Mouse (Mus musculus) retina, postnatal 7 days (tissue): ENCODE data around the gene Adamts3.

Experiments
- DNase-seq: peaks from one replicate; pipeline ENCODE4 v3.0.0-alpha.2; 2012; ENCODE audit warnings: low read depth, low spot score

Gene Adamts3

DNA sequence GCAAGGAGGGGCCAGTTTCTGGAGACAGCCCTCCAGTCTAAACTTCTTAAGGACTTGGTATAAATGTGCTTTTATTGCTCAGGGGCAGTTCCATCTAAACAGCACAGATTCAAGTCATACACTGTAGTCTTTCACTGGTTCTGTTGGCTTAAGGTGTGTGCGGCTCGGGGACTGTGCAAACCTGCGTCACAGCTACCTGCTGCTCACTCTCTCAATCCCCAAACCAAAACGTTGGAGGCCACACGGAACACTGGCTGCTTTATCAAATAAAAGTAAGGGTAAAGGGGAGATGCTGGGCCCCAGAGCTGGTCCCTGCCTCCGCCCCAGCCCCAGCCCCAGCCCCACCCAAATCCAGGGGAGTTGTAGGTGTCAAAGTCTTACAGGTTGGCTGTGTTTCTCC is 66.5 kb downstream of the Adamts3 start:
- DNase-seq, result no peak

DNA sequence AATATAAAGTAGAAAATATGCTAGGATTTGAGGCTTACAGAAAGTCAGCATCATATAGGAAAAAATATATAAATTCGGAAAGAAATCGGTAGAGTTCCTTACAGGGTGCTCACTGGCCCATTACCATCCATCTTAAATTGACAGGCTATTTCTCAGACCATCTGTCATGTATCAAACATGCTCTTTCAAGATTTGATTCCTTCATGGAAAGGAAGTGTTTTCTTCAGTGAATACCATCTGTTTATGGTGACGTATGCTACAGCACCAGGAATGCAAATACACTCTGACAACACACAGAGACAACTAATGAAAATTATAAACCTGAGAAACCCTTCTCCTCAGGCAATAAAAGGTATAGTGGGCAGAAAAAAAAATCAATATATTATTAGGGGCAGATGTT is 68.6 kb downstream of the Adamts3 start:
- DNase-seq, result no peak

DNA sequence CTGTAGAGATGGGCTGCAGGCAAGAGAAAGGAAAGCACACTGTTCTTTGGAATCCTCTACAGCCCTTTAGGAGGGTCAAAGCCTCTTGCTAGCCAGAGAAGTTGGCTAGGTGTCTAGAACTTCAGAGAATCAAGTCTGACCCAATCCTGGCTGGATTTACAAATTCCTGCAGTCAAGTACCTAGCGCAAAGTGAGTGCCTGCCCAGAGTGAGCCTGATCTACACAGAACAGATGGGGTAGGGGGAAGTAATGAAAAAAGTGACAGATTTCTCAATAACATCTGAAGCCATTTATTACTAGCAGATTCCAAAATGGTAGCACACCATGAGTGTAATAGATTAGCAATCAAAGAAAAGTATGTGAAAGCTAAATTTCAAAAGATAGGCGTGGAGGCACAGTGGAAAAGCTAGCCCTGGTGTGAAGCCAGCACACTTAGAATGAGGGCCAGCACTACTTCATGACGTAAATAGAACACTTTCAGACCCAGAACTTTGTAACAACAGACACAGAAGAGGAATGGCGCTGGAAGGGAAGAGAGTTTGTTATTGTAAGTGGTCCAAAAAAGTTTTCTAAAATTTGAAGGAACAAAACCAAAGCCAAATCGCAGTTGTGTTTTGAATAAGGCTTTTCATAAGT is 82.8 kb downstream of the Adamts3 start:
- no peak for DNase-seq

DNA sequence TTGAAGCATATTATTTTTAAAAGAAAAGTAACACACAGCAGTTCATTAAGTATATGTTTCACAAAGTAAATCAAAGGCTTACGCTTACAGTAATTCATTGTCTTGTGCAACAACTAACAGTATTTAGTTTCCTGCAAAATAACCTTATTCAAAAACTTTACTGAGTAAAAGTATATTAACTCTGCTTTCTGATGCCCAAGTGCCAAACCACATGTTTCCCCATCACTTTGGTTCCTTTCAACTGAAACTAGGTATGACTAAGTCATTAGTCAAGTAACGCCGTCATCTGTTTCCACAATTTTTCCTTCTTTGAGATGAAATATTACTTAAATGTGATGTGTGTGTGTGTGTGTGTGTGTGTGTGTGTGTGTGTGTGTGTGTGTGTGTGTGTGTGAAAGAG is 89.4 kb downstream of the Adamts3 start:
- no peak for DNase-seq

DNA sequence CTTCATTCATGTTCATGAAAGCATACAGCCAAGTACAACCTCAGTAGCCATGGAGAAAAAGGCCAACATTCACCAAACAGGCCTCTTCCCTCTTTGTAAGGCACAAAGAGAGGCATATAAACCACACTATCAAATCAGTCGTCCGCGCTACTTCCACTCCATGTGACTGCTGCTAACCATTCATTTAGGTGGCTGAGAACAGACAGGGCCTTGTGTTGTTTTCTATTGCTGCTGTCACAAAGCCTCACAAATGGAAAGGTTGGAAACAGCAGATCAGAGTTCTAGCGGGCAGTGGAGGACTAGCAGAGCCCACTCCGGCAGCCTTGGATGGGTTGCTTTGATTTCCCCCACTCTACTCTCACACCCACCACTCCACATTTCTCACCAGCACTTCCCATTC is 98.5 kb downstream of the Adamts3 start:
- DNase-seq, result no peak

DNA sequence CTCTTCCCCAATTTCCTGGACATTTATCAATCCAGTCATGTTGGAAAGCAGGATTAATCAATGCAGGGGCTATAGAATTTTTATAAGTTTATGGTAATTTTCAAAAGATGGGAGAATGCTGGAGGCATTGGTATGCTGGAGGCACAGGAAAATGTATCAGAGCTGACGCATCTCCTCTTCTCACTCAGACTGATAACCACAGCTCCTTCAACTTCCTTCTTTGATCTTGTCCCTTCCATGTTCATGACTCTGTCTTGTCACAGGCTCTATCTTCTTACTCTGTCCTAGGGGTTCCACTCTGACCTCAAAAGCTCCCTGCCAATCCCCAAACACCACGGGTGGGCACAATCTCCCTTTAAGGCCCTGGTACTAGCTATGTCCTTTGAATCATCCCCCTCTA is 103.3 kb downstream of the Adamts3 start:
- DNase-seq, result no peak

DNA sequence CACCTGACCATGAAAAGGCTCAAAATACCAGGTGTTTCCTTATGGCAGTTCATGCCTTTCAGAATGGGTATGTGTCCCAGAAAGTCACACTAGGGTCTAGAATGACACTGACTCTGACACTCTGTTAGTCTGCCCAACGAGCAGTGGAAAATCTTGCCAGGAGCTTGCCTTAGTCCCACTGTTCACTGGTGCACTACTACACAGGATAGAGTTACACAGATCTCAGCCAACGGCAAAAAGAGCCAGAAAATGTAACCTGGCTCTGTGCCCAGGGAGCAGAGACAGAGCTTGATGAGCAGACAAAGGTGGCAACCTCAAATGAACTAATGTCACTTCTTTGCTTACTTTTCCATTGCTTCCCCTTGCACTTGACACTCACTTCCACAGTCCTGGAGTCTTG is 104.5 kb downstream of the Adamts3 start:
- DNase-seq, result no peak

DNA sequence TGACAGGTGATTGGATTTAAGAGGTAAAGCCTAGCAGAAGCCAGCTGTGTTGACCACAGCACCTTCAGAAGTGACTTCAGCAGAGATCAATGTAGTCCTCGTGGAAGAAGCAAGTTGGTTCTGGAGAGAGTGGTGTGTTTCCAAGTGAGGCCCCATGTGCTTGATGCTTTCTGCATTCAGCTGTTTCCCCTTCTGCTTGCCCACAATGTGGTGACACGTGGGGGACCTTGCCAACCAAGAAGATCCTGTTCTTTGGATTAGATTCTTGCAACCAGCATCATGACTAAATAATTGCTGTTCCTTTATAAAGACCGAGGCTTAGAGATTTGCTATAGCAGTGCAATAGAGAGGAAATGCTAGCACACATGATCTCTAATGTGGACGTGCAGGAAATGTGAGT is 105.7 kb downstream of the Adamts3 start:
- no peak for DNase-seq

DNA sequence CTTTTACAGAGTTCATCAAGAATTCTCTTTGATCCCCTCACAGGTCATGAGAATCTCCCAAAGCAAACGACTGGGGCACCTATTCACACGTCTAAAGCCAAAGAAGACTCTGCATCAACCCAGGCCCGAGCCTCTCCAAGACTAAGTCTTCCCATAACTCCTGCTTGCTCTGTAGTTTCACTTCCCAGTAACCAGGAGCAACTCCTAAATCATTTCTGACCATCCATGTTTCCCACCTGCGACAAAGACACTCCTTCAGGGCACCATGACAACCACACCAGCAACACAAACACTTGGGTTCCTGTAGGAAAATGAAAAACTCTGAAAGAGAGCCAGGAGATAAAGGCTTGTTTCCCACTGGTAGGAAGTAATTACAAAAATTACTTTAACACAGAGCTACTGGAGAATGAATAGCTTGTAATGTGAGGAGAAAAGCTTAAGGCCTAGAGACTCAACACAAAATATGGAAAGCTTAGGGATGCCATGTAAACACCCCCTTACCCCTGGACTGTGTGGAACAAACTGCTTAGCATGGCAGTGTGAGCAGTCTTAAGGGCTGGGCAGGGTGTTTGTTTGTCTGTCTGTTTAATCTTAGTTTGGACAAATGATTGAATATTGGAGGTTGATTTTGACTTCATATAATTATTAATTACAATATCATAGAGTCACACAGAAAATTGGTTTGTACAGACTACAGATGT is 112.3 kb downstream of the Adamts3 start:
- no peak for DNase-seq

DNA sequence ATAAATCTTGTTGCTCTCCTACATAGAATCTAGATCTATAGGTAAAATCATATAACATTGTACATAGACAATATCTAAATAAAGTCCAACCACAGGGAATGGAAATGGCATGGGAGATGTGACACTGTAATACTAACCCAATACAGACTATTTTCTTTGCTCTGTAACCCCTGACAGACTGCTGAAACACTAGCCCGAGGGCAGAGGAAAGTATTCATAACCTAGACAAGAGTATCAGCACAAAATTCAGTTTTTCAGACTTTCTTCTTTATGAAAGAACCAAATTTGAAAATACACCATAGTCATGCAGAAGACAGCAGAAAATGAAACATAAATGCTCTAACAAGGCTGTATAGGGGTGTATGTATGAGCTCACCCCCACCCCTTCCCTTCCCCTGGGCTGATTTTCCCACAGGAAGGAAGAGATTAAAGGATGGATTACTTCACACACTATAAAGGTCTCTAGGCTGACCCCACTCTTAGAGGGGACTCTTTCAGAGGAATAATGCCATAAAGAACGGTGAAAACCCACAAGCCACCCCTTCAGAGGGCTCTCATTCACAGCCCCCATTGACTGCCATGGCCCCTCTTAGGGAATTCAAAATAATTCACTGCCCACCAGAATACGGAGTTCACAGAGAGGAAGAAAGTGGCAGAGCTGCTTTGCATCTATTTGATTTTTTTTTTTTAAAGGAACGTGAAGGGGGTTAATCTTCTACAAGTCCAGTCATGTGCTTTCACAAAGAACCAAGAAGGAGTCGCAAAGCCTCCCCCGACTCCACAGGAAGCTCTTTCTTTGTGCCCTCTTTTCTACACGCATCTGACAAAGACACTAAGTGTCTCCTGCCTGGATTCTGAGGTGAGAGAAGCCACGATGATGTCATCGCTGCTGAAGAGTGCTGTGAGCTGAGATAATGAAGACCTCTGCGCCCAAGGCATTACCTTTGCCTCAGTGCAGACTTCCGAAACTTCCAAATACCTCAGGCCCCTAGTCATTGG is 119.6 kb downstream of the Adamts3 start:
- no peak for DNase-seq

DNA sequence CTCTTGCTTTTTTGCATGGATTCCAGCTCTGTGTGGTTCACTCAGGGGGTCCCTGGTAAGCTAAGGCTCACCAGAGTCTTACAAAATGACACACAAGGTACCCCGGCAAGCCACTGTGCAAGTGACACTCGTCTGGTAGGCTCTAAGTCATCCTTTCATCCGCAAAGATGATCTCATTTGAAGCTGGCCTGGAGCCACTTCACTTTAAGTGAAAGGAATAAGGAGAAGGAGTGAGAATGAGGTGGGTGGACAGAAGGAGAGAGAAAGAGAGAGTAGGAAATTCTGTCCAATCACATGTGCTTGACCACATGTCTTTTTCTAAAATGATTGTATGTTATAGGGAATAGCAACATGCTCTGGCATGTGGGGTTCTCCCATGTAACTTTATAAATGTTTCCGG is 122.8 kb downstream of the Adamts3 start:
- no peak for DNase-seq

DNA sequence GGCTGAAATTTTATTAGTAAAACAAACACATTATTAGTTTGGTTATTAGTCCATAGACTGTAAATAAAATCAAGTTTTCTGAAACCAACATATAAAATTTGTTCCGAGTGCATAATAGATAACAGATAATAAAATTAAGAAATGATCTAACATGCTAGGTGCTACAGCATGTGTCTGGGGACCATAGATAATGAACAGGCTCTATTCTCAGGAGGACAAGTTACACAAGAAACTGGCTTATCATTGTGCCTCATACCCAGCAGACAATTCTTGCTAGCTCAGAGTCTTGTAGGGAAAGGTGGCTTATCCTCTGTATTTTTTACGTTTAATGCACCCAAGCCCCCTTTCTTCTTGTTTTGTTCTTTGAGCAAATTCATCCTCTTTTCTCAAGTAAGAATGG is 131.3 kb downstream of the Adamts3 start:
- no peak for DNase-seq

DNA sequence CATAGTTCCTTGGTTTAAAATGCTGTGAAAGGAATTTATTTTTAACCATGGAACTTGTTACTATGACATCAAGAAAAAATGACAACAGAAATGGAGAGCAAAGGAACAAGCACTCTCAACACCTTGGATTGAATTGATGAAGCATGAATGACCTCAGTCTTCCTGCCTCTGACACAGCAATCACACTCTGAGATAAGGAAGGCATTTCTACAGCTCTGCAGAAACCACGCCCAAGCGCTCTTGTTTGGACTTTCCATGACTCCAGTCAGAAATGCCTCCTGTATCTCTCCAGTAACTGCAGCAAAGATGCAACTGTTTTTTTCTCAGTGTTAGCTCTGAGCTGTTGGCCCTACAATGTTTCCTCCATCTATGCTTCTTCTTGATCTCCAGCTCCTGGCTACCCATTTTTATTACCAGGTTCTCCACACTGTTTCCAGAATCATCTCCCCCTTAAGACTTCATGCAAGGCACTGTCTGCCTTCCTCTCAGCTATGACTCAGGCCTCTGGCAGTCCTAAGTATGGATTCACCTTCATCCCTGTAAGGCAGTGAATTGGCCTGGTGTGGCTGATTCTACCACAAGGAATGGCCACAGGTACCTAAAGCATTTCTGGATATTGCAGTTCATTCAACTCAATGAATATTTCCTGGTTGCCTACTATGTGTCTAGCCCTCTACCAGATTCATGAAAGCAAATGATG is 134.8 kb downstream of the Adamts3 start:
- no peak for DNase-seq

DNA sequence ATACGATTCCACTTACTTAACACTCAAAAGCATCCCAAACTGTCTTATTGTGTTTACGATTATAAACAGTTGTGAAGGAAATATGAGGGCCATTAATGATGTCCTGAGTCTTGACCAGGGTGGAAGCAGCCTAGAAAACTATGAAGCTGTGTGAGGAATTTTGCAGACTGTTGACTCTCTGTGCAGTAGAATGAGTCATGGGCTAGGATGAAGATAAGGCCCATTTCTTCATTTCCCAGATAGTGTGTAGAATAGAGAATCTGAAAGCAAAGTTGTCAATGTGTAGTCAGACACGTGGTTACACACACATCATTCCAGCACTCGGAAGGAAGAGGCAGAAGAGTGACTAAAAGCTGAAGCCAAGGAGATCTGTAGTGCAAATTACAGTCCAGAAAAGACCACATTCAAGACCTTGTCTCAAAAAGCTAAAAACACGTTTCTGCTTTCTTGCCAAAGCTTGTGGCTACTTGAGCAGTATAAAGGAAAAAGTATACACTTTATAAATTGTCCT is 135.9 kb downstream of the Adamts3 start:
- DNase-seq, result no peak

DNA sequence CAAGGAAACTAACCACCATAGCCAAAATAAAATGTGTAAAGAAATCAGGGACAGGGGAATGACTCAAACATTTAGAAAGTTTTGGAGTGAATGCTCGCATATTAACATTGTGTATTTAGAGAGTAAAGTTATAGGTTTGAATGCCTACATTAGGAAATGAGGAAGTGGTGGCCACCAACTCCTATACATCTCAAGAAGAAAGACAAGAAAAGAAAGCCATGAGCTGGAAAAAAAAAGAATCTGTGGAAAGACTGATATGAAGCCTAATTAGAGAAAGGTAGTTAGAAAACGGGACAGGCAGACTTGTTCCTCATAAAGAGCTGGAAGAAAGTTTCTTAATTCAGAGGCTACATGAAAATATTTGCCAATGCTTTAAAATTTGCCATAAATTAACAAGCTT is 138.0 kb downstream of the Adamts3 start:
- DNase-seq, result no peak

DNA sequence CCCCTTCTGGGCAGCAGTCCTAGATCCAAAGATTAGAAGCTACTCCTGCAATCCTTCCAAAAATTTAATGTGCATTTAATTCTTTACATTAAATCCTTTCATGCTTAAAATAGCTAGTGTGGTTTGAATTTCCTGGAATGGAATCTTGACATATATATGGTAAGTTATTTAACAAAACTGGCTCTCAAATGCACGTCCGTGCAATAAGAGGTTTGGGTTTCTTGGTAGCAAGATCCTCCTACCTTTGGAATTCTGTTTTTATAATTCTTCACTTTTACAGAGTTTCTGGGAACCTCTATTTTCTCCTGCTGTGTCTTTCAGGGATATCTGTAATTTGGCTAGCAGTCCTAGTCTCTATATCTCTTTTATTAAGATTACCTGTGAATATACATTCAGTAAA is 148.4 kb downstream of the Adamts3 start:
- DNase-seq, result no peak

DNA sequence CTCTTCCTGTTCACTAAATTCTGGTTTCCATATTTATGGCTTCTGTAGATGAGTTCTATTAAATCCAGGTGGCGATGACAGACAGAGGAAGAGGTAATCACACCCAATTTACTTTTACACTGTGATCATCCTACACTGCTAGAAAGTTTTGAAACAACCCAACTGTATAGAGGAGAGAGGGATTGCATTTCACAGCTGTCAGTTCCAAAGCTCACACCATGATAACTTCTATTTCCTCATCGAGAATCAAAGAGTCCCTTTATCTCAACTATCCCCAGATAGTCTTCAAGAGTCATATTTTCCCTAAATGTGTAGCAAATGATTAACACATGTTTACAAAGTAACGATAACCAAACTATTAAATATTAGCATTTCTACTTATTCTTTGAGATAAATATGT is 152.7 kb downstream of the Adamts3 start:
- DNase-seq, result no peak

DNA sequence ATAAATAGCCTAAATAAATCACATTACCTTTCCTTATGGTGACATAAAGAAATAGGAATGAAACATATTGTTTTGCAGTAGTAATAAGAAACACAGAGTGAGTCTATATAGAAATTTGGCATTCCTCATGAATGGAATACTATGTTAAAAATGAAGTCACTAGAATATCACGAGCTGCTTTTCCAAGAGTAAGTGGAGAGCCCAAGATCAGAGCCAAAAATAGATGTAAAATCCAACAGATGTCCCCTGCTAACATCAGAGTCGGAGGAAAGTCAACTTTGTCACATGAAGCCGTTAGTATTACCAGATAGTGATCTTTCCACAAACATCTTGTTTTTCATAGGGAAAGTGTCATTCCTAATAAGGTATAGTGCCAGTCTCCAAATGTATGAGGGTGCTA is 155.0 kb downstream of the Adamts3 start:
- DNase-seq, result no peak

DNA sequence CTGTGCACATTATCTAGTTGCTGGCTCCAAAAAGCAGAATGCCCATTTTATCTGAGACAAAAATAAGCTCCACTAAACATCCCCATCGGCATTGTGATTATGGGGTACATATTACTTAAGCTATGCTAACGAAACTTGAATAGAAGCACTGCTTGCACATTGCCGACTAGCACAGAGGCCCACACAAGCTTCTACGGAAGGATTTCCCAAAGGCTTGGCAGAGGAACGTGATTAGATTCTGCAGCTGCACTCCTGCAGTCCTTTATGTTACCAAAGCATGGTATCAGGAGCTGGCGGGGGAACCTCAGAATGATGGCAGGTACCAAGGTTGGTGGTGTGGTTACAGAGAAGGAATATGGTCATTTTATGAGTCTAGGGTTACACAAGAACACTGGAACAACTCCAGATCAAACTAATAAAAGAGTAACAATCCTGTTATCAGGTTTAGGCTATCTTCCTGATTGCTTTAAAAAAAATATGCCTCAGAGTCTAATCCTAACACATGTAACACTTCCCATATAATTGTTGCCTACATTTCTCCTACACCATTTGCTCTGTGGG is 155.6 kb downstream of the Adamts3 start:
- no peak for DNase-seq

DNA sequence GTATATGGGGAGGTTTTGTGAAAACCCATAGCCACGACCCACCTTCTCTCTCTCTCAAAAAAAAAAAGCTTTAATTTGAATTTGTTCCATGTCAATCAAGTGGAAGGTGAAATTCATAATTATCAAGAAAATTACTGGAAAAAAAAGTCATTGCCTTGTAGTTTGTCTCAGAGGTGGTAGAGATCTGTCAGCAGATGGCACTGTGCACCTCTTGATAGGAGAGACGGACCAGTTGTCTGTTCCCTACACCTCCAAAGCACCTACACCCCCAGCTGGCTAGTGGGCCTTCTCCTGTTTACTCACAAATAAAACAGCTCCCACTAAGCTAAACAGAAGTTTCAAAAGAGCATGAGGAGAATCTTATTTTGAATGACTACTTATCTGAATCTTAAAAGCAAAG is 168.6 kb downstream of the Adamts3 start:
- no peak for DNase-seq

DNA sequence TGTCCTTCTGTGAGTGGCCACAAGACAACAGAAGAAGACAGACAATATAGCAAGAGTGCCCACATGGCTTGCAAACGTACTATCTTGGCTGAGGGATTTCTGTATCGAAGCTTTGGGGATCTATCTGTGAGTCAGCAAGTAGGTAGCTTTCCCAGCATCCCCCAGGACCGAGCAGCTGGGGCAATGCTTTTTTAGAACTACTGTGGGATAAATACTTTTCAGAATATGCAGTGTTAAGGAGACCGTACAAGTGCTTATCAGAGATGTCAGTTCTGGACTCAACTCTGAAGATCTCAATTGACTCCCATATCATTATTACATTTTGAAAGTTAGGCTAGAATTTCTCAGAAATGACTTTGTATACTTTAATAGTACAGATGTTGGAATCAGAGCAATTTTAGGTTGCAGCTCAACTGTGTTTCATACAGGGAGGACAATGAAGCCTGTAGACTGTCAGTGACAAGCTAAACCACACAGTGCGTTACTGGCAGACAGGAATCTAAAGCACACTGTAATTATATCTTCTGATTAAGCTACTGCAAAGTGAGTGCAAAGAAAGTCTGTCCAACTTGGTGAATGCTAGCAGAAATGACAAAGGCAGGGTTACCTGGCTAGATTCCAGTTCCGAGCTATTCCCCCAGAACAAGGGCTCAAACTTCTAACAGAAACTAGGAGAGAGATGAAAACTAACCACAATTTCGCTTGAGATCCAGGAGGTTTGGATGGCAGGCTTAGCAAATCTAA is 171.8 kb downstream of the Adamts3 start:
- DNase-seq, result no peak
